Mouse (Mus musculus) stomach, postnatal 0 days (tissue): ENCODE results near the gene Trmt10c.

Experiments
- CTCF ChIP-seq: IDR thresholded peaks from 2 replicates; pipeline ENCODE4 v1.5.1; 2016; ENCODE audit warnings: antibody characterized with exemption, low read depth, mild to moderate bottlenecking, moderate library complexity
- EP300 ChIP-seq: optimal IDR thresholded peaks from 2 replicates; pipeline ENCODE3; 2016; ENCODE audit warnings: antibody characterized with exemption

- no peak for TF ChIP-seq CTCF
- no peak for TF ChIP-seq EP300
Measured at GRCm38 (mm10) chr16:55990311-55990710, 47.3 kb downstream of the Trmt10c start.
